Mouse (Mus musculus): ENCODE measurements at regions not wholly inside any gene's neighbourhood (a gene's known extent, or its start where the extent isn't known, plus 50 kb on each side); places are given as distances from the start of the nearest gene placed in this dataset.

DNA sequence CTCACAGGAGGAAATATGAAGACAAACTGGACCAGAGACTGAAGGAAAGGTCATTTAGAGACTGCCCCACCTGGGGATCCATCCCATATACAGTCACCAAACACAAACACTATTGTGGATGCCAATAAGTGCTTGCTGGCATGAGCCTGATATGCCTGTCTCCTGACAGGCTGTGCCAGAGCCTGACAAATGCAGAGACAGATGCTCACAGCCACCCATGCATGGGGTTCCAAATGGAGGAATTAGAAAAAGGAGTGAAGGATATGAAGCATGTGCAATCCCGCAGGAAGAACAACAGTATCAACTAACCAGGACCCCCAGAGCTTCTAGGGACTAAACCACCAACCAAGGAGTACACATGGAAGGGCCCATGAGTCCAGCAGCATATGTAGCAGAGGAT is 505.9 kb downstream of the Gm6685 start:
- DNase-seq: no peak

- no peak for DNase-seq
These were observed 539.6 kb downstream of the Gm6685 start for GRCm38 (mm10) chr11:27799826-27800620.

GRCm38 (mm10) chr11:27753913-27754218 is 585.8 kb downstream of the Gm6685 start:
- DNase-seq: no peak

DNA sequence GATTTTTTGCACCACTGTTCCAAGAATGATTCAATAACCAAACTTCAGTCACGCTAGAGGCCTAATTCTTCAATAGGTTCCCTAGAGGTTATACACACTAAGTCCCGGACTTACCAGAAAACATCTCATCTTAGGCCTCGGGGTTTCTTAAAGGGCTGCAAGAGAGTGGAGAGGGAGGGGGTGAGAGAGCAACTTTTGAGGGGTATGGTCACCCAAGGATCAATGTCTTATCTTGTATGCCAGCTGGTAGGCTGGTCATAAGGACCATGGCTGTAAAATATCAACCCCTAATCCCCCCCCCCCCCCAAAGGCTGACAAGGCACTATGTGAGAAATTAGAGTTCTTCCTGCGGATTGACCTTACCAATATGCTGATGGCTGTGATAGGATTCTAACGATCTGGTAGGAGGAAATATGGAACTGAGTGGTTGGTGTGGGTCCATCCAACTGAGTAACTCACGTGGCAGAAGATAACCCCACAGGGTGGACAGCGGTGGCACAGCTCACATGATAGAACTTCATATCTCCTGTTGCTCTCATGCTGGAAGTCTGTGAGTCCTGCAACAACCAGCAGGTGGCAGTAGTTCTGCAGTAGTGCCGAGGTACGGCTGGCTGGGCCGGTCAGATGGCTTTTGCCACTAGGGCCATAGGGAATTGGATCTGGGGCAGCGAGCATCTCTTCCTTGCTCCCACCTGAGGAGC is 586.3 kb downstream of the Gm6685 start:
- DNase-seq: peak; percentile 2

GRCm38 (mm10) chr11:27726109-27726508 is 613.6 kb downstream of the Gm6685 start:
- no peak for DNase-seq

GRCm38 (mm10) chr11:27721346-27721745 is 618.3 kb downstream of the Gm6685 start:
- DNase-seq: no peak

DNA sequence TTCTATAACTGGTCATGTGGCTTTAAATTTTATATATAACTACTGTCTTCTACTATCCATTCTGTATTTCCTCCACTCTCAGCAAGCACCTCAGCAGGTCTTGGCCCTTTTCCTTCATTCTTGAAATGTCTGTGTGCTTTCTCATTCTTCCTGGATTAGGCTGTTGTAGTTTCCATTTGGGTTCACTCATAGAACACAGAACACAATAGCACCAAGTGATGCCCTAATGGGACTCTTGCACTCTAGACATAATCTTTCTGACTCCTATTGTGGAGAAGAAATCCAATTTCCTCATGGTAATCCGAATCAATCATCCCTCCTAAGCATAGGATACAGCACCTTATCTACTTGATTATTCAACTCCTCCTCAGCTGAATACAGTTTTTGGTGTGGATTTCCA is 667.2 kb downstream of the Gm6685 start:
- no peak for DNase-seq

Data from thymus, postnatal 14 days (tissue).